Mouse (Mus musculus) forebrain, embryonic 15.5 days (tissue): Measurements from ENCODE around the gene Fgg. TPM values are rescaled to one million over a fixed set of nuclear protein-coding genes. Genes with fewer than 3 reads are reported as not detected.

Experiments
- ATAC-seq: fragments of 200-750 bp; cut with Nextera tagmentation; replicated peaks from 2 replicates; pipeline ENCODE4 v1.8.0; 2017; ENCODE audit warnings: mild to moderate bottlenecking, moderate TSS enrichment, moderate library complexity
- H3K27ac ChIP-seq: fragments of 300-500 bp; sonication (generic); replicated peaks from 2 replicates; pipeline ENCODE4 v1.5.1; 2015; ENCODE audit warnings: mild to moderate bottlenecking, inconsistent platforms
- H3K27me3 ChIP-seq: fragments of 300-500 bp; sonication (generic); 2 replicates; pipeline ENCODE4 v1.6.1; 2015; ENCODE audit warnings: inconsistent platforms
- H3K36me3 ChIP-seq: fragments of 300-500 bp; sonication (generic); 2 replicates; pipeline ENCODE4 v1.6.1; 2015; ENCODE audit warnings: mild to moderate bottlenecking, inconsistent platforms
- H3K4me1 ChIP-seq: fragments of 300-500 bp; sonication (generic); 2 replicates; pipeline ENCODE4 v1.6.1; 2015; ENCODE audit warnings: inconsistent platforms
- H3K4me2 ChIP-seq: fragments of 300-500 bp; sonication (generic); replicated peaks from 2 replicates; pipeline ENCODE4 v1.6.1; 2015; ENCODE audit warnings: mild to moderate bottlenecking, inconsistent platforms
- H3K4me3 ChIP-seq: fragments of 300-500 bp; sonication (generic); 2 replicates; pipeline ENCODE4 v1.5.1; 2015; ENCODE audit warnings: mild to moderate bottlenecking, inconsistent platforms
- H3K9ac ChIP-seq: fragments of 300-500 bp; sonication (generic); replicated peaks from 2 replicates; pipeline ENCODE4 v1.6.1; 2015; ENCODE audit warnings: mild to moderate bottlenecking, inconsistent platforms
- H3K9me3 ChIP-seq: fragments of 300-500 bp; sonication (generic); 2 replicates; pipeline ENCODE4 v1.6.1; 2016; ENCODE audit warnings: inconsistent platforms
- whole genome bisulfite sequencing: fragments of 180-500 bp; shearing (Covaris S2); methylation state at CpG from one replicate; pipeline ENCODE4 v1.1.7; 2015; ENCODE audit warnings: mixed read lengths; 5-methylcytosine and 5-hydroxymethylcytosine counted together
- polyA plus RNA-seq: library from polyadenylated mRNA; unstranded; fragments of >200 nt; fragmentation: Nextera tagmentation; extraction: Ambion mirVana; gene quantifications from 2 replicates; pipeline ENCODE4 v1.2.1, GENCODE M21; 2015

Gene Fgg
- polyA plus RNA-seq, 1 experiment from 2014 or later: not detected

- Histone ChIP-seq H3K9me3 (no peaks in the 10 kb centered on the region), H3K4me1 (peaks cover 7% of the 10 kb centered on the region), H3K9ac (no peak overlapping the region), H3K4me3 (no peak overlapping the region), H3K36me3 (no peaks in the 10 kb centered on the region), H3K4me2 (no peak overlapping the region), H3K27ac (no peak overlapping the region), H3K27me3 (no peaks in the 10 kb centered on the region)
- 85% methylated on average over 4 of the region's 4 CpGs for WGBS
- no peak for ATAC-seq
Measured at GRCm38 (mm10) chr3:83030331-83030730, 22.8 kb downstream of the Fgg start.

- H3K4me1 ChIP-seq: peaks cover 6% of the 10 kb centered on the region
- peak overlapping the region; percentile 15; the same call in 1 of the 2 replicates for H3K4me3 ChIP-seq
Measured at GRCm38 (mm10) chr3:83032746-83033308, 25.3 kb downstream of the Fgg start.

GRCm38 (mm10) chr3:83033801-83034200 lies 26.3 kb downstream of the Fgg start:
- Histone ChIP-seq H3K4me1 (no peaks in the 10 kb centered on the region), H3K9me3 (no peaks in the 10 kb centered on the region), H3K27ac (no peak overlapping the region), H3K27me3 (no peaks in the 10 kb centered on the region), H3K4me3 (no peak overlapping the region), H3K4me2 (no peak overlapping the region), H3K36me3 (no peaks in the 10 kb centered on the region), H3K9ac (no peak overlapping the region)
- ATAC-seq: no peak
- 88% methylated on average over 8 of the region's 8 CpGs for WGBS

More at GRCm38 (mm10) chr3:83032746-83033308, 25.3 kb downstream of the Fgg start:
- 40% methylated on average over 13 of the region's 13 CpGs for WGBS
- Histone ChIP-seq H3K27ac (no peak overlapping the region), H3K4me2 (peak overlapping the region; percentile 32), H3K27me3 (no peaks in the 10 kb centered on the region), H3K9me3 (no peaks in the 10 kb centered on the region), H3K36me3 (no peaks in the 10 kb centered on the region), H3K9ac (0 out of 2 replicates have a peak overlapping the region, but pooled peaks have one; percentile 1)
- peak; percentile 60; the same call in 1 of the 2 replicates for ATAC-seq

- Histone ChIP-seq H3K9me3 (no peaks in the 10 kb centered on the region), H3K36me3 (no peaks in the 10 kb centered on the region), H3K4me3 (no peak overlapping the region), H3K27ac (no peak overlapping the region), H3K4me2 (no peak overlapping the region), H3K9ac (no peak overlapping the region), H3K4me1 (no peaks in the 10 kb centered on the region), H3K27me3 (no peaks in the 10 kb centered on the region)
- 57% methylated on average over 2 of the region's 2 CpGs for WGBS
- no peak for ATAC-seq
Measured at GRCm38 (mm10) chr3:83038865-83039264, 31.3 kb downstream of the Fgg start.

GRCm38 (mm10) chr3:83039666-83040065 lies 32.1 kb downstream of the Fgg start:
- no peak overlapping the region for H3K4me2 ChIP-seq
- ATAC-seq: no peak
- H3K9ac ChIP-seq: no peak overlapping the region
- 88% methylated on average over 4 of the region's 4 CpGs for WGBS
- no peaks in the 10 kb centered on the region for H3K36me3 ChIP-seq
- no peaks in the 10 kb centered on the region for H3K27me3 ChIP-seq
- H3K9me3 ChIP-seq: no peaks in the 10 kb centered on the region
- no peak overlapping the region for H3K27ac ChIP-seq
- no peak overlapping the region for H3K4me3 ChIP-seq
- H3K4me1 ChIP-seq: no peaks in the 10 kb centered on the region

GRCm38 (mm10) chr3:83042451-83042850 lies 34.9 kb downstream of the Fgg start:
- H3K36me3 ChIP-seq: no peaks in the 10 kb centered on the region
- H3K9me3 ChIP-seq: no peaks in the 10 kb centered on the region
- H3K4me1 ChIP-seq: no peaks in the 10 kb centered on the region
- H3K4me2 ChIP-seq: no peak overlapping the region
- H3K9ac ChIP-seq: no peak overlapping the region
- no peak overlapping the region for H3K27ac ChIP-seq
- ATAC-seq: no peak
- 94% methylated on average over 5 of the region's 5 CpGs for WGBS
- no peak overlapping the region for H3K4me3 ChIP-seq
- no peaks in the 10 kb centered on the region for H3K27me3 ChIP-seq

GRCm38 (mm10) chr3:83046649-83047048 lies 39.1 kb downstream of the Fgg start:
- H3K4me2 ChIP-seq: no peak overlapping the region
- no peaks in the 10 kb centered on the region for H3K9me3 ChIP-seq
- no peak overlapping the region for H3K9ac ChIP-seq
- H3K4me1 ChIP-seq: no peaks in the 10 kb centered on the region
- WGBS: 86% methylated on average over 11 of the region's 11 CpGs
- no peaks in the 10 kb centered on the region for H3K27me3 ChIP-seq
- H3K4me3 ChIP-seq: no peak overlapping the region
- H3K27ac ChIP-seq: no peak overlapping the region
- no peak for ATAC-seq
- no peaks in the 10 kb centered on the region for H3K36me3 ChIP-seq

- Histone ChIP-seq H3K9me3 (no peaks in the 10 kb centered on the region), H3K4me2 (no peak within 1 kb of the TSS), H3K9ac (no peak within 1 kb of the TSS), H3K36me3 (no peaks in the 10 kb centered on the region), H3K4me3 (no peak within 1 kb of the TSS), H3K27ac (no peak within 1 kb of the TSS), H3K27me3 (no peaks in the 10 kb centered on the region), H3K4me1 (no peaks in the 10 kb centered on the region)
- WGBS: 92% methylated on average over 8 of the region's 8 CpGs
- no peak for ATAC-seq
Measured at GRCm38 (mm10) chr3:83049680-83050079, 42.2 kb downstream of the Fgg start, which contains the start of gene Fgb. TSS of gene Fgb (minus strand) at chr3:83049863.

- H3K27me3 ChIP-seq: no peaks in the 10 kb centered on the region
- H3K9me3 ChIP-seq: no peaks in the 10 kb centered on the region
- WGBS: 83% methylated on average over 5 of the region's 5 CpGs
- no peak overlapping the region for H3K27ac ChIP-seq
- H3K4me2 ChIP-seq: no peak overlapping the region
- no peak overlapping the region for H3K9ac ChIP-seq
- no peak for ATAC-seq
- no peak overlapping the region for H3K4me3 ChIP-seq
- H3K36me3 ChIP-seq: no peaks in the 10 kb centered on the region
- no peaks in the 10 kb centered on the region for H3K4me1 ChIP-seq
Measured at GRCm38 (mm10) chr3:83050661-83051060, 43.1 kb downstream of the Fgg start.

GRCm38 (mm10) chr3:83052102-83052501 lies 44.6 kb downstream of the Fgg start:
- H3K36me3 ChIP-seq: peaks cover 2% of the 10 kb centered on the region; the same call in 1 of the 2 replicates
- no peaks in the 10 kb centered on the region for H3K27me3 ChIP-seq
- H3K4me2 ChIP-seq: no peak overlapping the region
- H3K9me3 ChIP-seq: no peaks in the 10 kb centered on the region
- no peak overlapping the region for H3K4me3 ChIP-seq
- no peak overlapping the region for H3K9ac ChIP-seq
- ATAC-seq: no peak
- H3K27ac ChIP-seq: no peak overlapping the region
- WGBS: 90% methylated on average over 5 of the region's 5 CpGs
- peaks cover 12% of the 10 kb centered on the region for H3K4me1 ChIP-seq

- Histone ChIP-seq H3K9ac (no peak overlapping the region), H3K4me1 (peaks cover 12% of the 10 kb centered on the region)
Measured at GRCm38 (mm10) chr3:83053126-83053525, 45.6 kb downstream of the Fgg start.

GRCm38 (mm10) chr3:83053758-83054157 lies 46.2 kb downstream of the Fgg start:
- Histone ChIP-seq H3K9ac (no peak overlapping the region), H3K4me1 (peaks cover 12% of the 10 kb centered on the region), H3K36me3 (peaks cover 11% of the 10 kb centered on the region), H3K4me2 (no peak overlapping the region), H3K27me3 (no peaks in the 10 kb centered on the region), H3K27ac (no peak overlapping the region), H3K9me3 (no peaks in the 10 kb centered on the region), H3K4me3 (no peak overlapping the region)
- no peak for ATAC-seq
- WGBS: 36% methylated on average over 10 of the region's 10 CpGs

More at GRCm38 (mm10) chr3:83053126-83053525, 45.6 kb downstream of the Fgg start:
- Histone ChIP-seq H3K27ac (no peak overlapping the region), H3K4me3 (no peak overlapping the region), H3K27me3 (no peaks in the 10 kb centered on the region), H3K9me3 (no peaks in the 10 kb centered on the region), H3K4me2 (no peak overlapping the region), H3K36me3 (peaks cover 6% of the 10 kb centered on the region; the same call in 1 of the 2 replicates)
- WGBS: 91% methylated on average over 7 of the region's 7 CpGs
- ATAC-seq: no peak

- Histone ChIP-seq H3K4me2 (peak overlapping the region; percentile 39), H3K9ac (no peak overlapping the region), H3K27ac (no peak overlapping the region), H3K9me3 (no peaks in the 10 kb centered on the region), H3K36me3 (peaks cover 21% of the 10 kb centered on the region), H3K4me3 (peak overlapping the region; percentile 75), H3K27me3 (no peaks in the 10 kb centered on the region), H3K4me1 (peaks cover 12% of the 10 kb centered on the region)
- no peak for ATAC-seq
- WGBS: 39% methylated on average over 13 of the region's 13 CpGs
Measured at GRCm38 (mm10) chr3:83054759-83055158, 47.2 kb downstream of the Fgg start.
